Mouse (Mus musculus) midbrain, postnatal 0 days (tissue): ENCODE results near the gene Stac2. TPM values are rescaled to one million over a fixed set of nuclear protein-coding genes. Genes with fewer than 3 reads are reported as not detected.
A peak's percentile ranks its signal among the peaks of the same experiment; 100 is the strongest.

ENCODE experiments used
- ATAC-seq: fragments of 200-750 bp; cut with Nextera tagmentation; 2 replicates; pipeline ENCODE4 v1.8.0; 2017; ENCODE audit warnings: moderate number of reproducible peaks, mild to moderate bottlenecking, moderate TSS enrichment, moderate library complexity; ENCODE audit not compliant: low FRiP score
- DNase-seq: peaks from one replicate; pipeline ENCODE4 v3.0.0-alpha.2; 2015; ENCODE audit warnings: low spot score
- H3K27ac ChIP-seq: fragments of 300-500 bp; sonication (generic); 2 replicates; pipeline ENCODE4 v1.5.1; 2014; ENCODE audit warnings: low read depth, mild to moderate bottlenecking, low read length, mixed read lengths
- H3K27me3 ChIP-seq: fragments of 300-500 bp; sonication (generic); 2 replicates; pipeline ENCODE4 v1.6.1; 2014; ENCODE audit warnings: low read length, control low read depth, mixed read lengths; ENCODE audit not compliant: insufficient read depth
- H3K36me3 ChIP-seq: fragments of 300-500 bp; sonication (generic); 2 replicates; pipeline ENCODE4 v1.6.1; 2014; ENCODE audit warnings: low read length, control low read depth, mixed read lengths; ENCODE audit not compliant: insufficient read depth
- H3K4me1 ChIP-seq: fragments of 300-500 bp; sonication (generic); 2 replicates; pipeline ENCODE4 v1.6.1; 2014; ENCODE audit warnings: mild to moderate bottlenecking, control low read depth, antibody characterized with exemption, low read length, mixed read lengths; ENCODE audit not compliant: insufficient read depth
- H3K4me2 ChIP-seq: fragments of 300-500 bp; sonication (generic); 2 replicates; pipeline ENCODE4 v1.6.1; 2014; ENCODE audit warnings: low read depth, mild to moderate bottlenecking, low read length, mixed read lengths; ENCODE audit not compliant: poor library complexity, severe bottlenecking
- H3K4me3 ChIP-seq: fragments of 300-500 bp; sonication (generic); 2 replicates; pipeline ENCODE4 v1.5.1; 2014; ENCODE audit warnings: low read depth, mild to moderate bottlenecking, low read length, moderate library complexity
- H3K9ac ChIP-seq: fragments of 300-500 bp; sonication (generic); replicated peaks from 2 replicates; pipeline ENCODE4 v1.6.1; 2014; ENCODE audit warnings: mild to moderate bottlenecking, low read length, moderate library complexity, mixed read lengths; ENCODE audit not compliant: poor library complexity, severe bottlenecking
- H3K9me3 ChIP-seq: fragments of 300-500 bp; sonication (generic); 2 replicates; pipeline ENCODE4 v1.6.1; 2016; ENCODE audit warnings: low read length, control low read depth
- CTCF ChIP-seq: IDR thresholded peaks from 2 replicates; pipeline ENCODE4 v1.5.1; 2016; ENCODE audit warnings: antibody characterized with exemption, mild to moderate bottlenecking
- WGBS: fragments of 180-500 bp; shearing (Covaris S2); extraction: QIAGEN DNeasy Blood & Tissue Kit; methylation state at CpG from one replicate; pipeline ENCODE4 v1.1.7; 2014; 5-methylcytosine and 5-hydroxymethylcytosine counted together
- polyA plus RNA-seq: library from polyadenylated mRNA; unstranded; fragments of >200 nt; fragmentation: Nextera tagmentation; extraction: Ambion mirVana; gene quantifications from 2 replicates; pipeline ENCODE4 v1.2.1, GENCODE M21; 2015
- total RNA-seq: library from RNA; depleted of rRNA; stranded (reverse); fragments of >200 nt; gene quantifications from 2 replicates; pipeline ENCODE4 v1.2.3, GENCODE M21; 2014; rRNA removed

The Stac2 gene
- total RNA-seq (4.4 and 8.3 TPM in 2 replicates), polyA plus RNA-seq (3.5 and 4.1 TPM in 2 replicates)

DNA sequence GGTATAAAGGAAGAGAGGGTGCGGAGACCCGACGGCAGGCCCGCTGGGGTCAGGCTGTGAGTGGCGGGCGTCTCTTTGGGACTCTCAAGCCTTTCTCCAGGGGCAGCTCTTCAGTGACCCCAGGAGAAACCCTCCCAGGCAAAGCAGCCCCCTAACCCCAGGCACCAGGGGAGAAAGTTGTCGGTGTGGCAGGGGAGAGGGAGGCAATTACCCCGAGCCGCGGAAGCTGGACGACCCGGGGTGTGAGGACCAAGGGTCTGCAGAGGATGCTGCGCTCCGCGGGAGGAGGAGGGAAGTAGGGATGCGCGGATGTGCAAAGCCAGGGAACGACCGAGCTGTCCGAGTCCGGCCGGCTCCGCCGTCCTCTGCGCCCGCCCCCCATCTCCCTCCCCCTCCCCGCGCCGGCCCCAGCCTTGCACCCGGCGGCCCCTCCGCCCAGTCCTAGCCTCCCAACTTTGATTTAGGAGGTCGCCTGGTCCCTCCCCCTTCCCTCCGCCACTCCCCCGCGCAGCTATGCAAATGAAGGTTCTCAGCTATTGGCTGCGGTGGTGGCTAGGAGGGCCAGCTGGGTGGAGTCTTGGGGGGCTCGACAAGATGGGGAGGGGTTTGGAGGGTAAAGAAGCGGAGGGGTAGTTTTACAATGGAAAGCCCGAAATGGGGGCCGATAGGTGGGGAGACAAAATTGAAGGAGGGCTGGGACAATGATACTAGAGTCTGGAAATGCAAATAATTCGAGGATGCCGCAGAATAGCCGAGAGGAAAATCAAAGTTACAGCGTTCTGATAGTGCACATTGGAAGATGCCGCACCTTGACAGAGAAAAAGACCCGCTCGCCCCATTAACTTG lies at the start of gene Stac2:
Gene Stac2, minus strand, starts transcription at position 474 of the 846 bp plus-strand sequence.
- Histone ChIP-seq H3K27ac (no peak within 1 kb of the TSS), H3K4me3 (peak within 1 kb of the TSS; percentile 49), H3K9me3 (no peaks in the 10 kb centered on the region), H3K36me3 (no peaks in the 10 kb centered on the region), H3K4me1 (no peaks in the 10 kb centered on the region; the same call in 1 of the 2 replicates), H3K4me2 (peak within 1 kb of the TSS; percentile 64), H3K27me3 (peaks cover 25% of the 10 kb centered on the region), H3K9ac (peak within 1 kb of the TSS; percentile 52)
- ATAC-seq (peak; percentile 35; the same call in 1 of the 2 replicates), DNase-seq (peak; percentile 77)
- 1% methylated on average over 37 of the region's 48 CpGs for WGBS
- TF ChIP-seq CTCF = no peak

DNA sequence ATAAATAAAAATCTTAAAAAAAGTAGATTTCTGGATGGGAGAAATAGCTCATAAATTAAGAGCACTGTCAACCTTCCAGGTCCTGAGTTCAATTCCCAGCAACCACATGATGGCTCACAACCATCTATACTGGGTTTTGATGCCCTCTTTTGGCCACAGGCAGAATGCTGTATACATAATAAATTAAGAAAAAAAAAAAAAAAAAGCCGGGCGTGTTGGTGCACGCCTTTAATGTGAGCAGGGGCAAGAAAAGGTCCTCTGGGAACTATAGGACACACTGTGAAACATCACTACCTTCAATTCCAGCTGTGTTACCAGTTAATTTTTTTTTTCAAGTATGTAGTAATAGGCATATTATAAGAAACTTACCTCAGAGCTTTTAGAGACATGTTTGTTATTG lies 48.1 kb upstream of the Stac2 start:
- Histone ChIP-seq H3K27me3 (no peaks in the 10 kb centered on the region), H3K27ac (no peak overlapping the region), H3K9me3 (no peaks in the 10 kb centered on the region), H3K9ac (no peak overlapping the region), H3K4me1 (no peaks in the 10 kb centered on the region), H3K4me3 (no peak overlapping the region), H3K4me2 (no peak overlapping the region), H3K36me3 (peaks cover 30% of the 10 kb centered on the region)
- ATAC-seq (no peak), DNase-seq (no peak)
- 91% methylated on average over 3 of the region's 3 CpGs for WGBS
- no peak for TF ChIP-seq CTCF

DNA sequence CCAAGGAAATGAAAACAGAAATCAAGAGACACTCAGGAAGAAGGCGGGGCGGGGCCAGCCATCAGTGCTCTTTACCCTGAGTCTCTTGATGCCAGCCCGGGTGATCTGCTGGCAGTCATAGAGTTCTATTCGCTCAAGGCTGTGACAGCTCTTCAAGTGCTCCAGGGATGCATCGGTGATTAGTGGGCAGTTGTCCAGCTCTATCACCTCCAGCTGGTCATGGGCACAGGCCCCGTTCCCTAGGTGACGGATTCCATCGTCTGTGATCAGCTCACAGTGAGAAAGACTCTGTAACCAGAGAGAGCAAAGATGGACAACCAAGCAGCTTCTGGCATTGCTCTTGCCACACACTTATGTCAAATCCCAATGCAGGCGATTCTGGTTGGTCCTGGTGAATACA lies 37.3 kb upstream of the Stac2 start:
- 85% methylated on average over 9 of the region's 9 CpGs for WGBS
- Histone ChIP-seq H3K9me3 (no peaks in the 10 kb centered on the region), H3K27me3 (no peaks in the 10 kb centered on the region), H3K9ac (no peak overlapping the region), H3K4me3 (no peak overlapping the region), H3K4me2 (no peak overlapping the region), H3K36me3 (peaks cover 31% of the 10 kb centered on the region), H3K4me1 (no peaks in the 10 kb centered on the region), H3K27ac (no peak overlapping the region)
- TF ChIP-seq CTCF = no peak
- peak; percentile 27 for DNase-seq
- no peak for ATAC-seq

DNA sequence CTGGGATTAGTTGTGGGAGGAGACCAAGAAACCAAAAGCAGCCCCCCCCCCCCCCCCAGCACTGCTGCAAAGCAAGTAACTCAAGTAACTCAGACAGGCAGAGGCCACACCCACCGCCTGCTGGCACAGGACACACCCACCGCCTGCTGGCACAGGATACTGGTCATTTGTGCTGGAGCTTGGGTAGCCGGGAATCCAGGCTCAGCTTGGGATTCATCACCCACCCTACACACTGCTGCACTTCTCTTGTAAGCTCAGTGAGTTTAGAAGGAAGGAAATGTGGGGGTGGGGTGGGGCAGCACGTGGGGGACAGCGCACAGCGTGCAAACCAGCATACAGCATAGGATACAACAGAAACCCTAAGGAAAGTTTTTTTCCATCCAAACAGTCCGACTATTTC lies 35.0 kb upstream of the Stac2 start:
- no peaks in the 10 kb centered on the region for H3K9me3 ChIP-seq
- no peak overlapping the region for H3K9ac ChIP-seq
- no peak for TF ChIP-seq CTCF
- ATAC-seq (no peak), DNase-seq (peak; percentile 40)
- H3K4me2 ChIP-seq = no peak overlapping the region
- no peak overlapping the region for H3K27ac ChIP-seq
- peaks cover 31% of the 10 kb centered on the region for H3K36me3 ChIP-seq
- no peak overlapping the region for H3K4me3 ChIP-seq
- no peaks in the 10 kb centered on the region for H3K27me3 ChIP-seq
- H3K4me1 ChIP-seq = no peaks in the 10 kb centered on the region
- WGBS = 58% methylated on average over 7 of the region's 7 CpGs

DNA sequence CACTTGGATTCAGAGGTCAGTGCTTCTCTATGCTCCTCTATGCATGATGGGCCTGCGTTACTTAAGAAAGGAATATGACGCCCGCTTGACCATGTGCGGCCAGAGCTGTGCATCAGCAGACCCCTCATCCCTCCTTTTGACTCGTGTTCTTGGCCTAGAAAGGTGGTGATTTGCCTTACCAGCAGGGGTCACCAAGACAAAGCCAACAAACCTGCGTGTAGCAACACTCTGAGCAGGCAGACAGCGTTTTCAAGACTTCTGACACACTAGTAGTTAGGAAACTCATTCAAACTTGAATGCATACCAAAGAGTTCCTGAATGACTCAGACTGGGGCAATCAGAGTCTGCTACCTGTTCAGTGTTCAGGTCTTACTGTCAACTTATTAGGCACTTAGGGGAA lies 33.3 kb upstream of the Stac2 start:
- DNase-seq (no peak), ATAC-seq (no peak)
- Histone ChIP-seq H3K4me2 (no peak overlapping the region), H3K4me1 (no peaks in the 10 kb centered on the region), H3K9me3 (no peaks in the 10 kb centered on the region), H3K27me3 (no peaks in the 10 kb centered on the region), H3K4me3 (no peak overlapping the region), H3K9ac (no peak overlapping the region), H3K27ac (no peak overlapping the region), H3K36me3 (peaks cover 21% of the 10 kb centered on the region)
- TF ChIP-seq CTCF = no peak
- 71% methylated on average over 7 of the region's 7 CpGs for WGBS

DNA sequence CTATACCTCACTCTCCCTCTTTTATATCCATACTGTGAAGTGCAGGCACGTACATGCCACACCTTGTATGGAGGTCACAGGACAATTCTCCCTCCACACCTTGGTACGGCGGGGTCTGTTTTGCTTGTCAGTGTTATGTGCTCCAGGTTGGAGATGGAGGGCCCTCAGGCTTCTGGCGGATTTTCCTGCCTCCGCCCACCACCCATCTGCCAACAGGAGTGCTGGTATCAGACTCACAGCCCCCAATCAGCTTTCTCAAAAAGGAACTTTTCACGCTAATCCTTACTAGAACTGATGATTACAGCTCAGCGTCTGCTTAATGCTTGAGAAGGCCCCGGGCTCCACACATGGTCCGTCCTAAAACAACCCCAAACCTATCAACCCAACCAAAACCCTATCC lies 32.9 kb upstream of the Stac2 start:
- H3K9ac ChIP-seq = no peak overlapping the region
- TF ChIP-seq CTCF = no peak
- no peak overlapping the region for H3K4me3 ChIP-seq
- DNase-seq (no peak), ATAC-seq (no peak)
- H3K36me3 ChIP-seq = peaks cover 17% of the 10 kb centered on the region
- WGBS = 93% methylated on average over 9 of the region's 9 CpGs
- H3K9me3 ChIP-seq = no peaks in the 10 kb centered on the region
- H3K27me3 ChIP-seq = no peaks in the 10 kb centered on the region
- H3K27ac ChIP-seq = no peak overlapping the region
- no peak overlapping the region for H3K4me2 ChIP-seq
- H3K4me1 ChIP-seq = no peaks in the 10 kb centered on the region
